Mouse (Mus musculus) stomach, embryonic 14.5 days (tissue): ENCODE data around the gene Rtn3. TPM values are rescaled to one million over a fixed set of nuclear protein-coding genes. Genes with fewer than 3 reads are reported as not detected.

Experiments
- ATAC-seq: fragments of 200-750 bp; cut with Nextera tagmentation; 2 replicates; pipeline ENCODE4 v1.8.0; 2017; ENCODE audit warnings: low read depth, moderate TSS enrichment; ENCODE audit not compliant: insufficient number of reproducible peaks, insufficient read depth, low FRiP score
- H3K27ac ChIP-seq: fragments of 300-500 bp; sonication (generic); 2 replicates; pipeline ENCODE4 v1.5.1; 2014; ENCODE audit warnings: mild to moderate bottlenecking, low read length, moderate library complexity, mixed read lengths
- H3K27me3 ChIP-seq: fragments of 300-500 bp; sonication (generic); 2 replicates; pipeline ENCODE4 v1.6.1; 2014; ENCODE audit warnings: low read length, control low read depth, mixed read lengths; ENCODE audit not compliant: control insufficient read depth, insufficient read depth
- H3K36me3 ChIP-seq: fragments of 300-500 bp; sonication (generic); 2 replicates; pipeline ENCODE4 v1.6.1; 2014; ENCODE audit warnings: mild to moderate bottlenecking, control low read depth, low read length, moderate library complexity, mixed read lengths; ENCODE audit not compliant: control insufficient read depth, insufficient read depth
- H3K4me1 ChIP-seq: fragments of 300-500 bp; sonication (generic); 2 replicates; pipeline ENCODE4 v1.6.1; 2014; ENCODE audit warnings: low read length, control low read depth, mixed read lengths; ENCODE audit not compliant: control insufficient read depth, insufficient read depth
- H3K4me2 ChIP-seq: fragments of 300-500 bp; sonication (generic); replicated peaks from 2 replicates; pipeline ENCODE4 v1.6.1; 2014; ENCODE audit warnings: low read depth, low read length, control low read depth
- H3K4me3 ChIP-seq: fragments of 300-500 bp; sonication (generic); 2 replicates; pipeline ENCODE4 v1.5.1; 2014; ENCODE audit warnings: low read depth, low read length, control low read depth
- H3K9ac ChIP-seq: fragments of 300-500 bp; sonication (generic); replicated peaks from 2 replicates; pipeline ENCODE4 v1.6.1; 2014; ENCODE audit warnings: low read depth, mild to moderate bottlenecking, control low read depth, low read length, moderate library complexity, mixed read lengths
- H3K9me3 ChIP-seq: fragments of 300-500 bp; sonication (generic); 2 replicates; pipeline ENCODE4 v1.6.1; 2016; ENCODE audit warnings: low read depth, low read length, control low read depth; ENCODE audit not compliant: control insufficient read depth
- WGBS: fragments of 180-500 bp; shearing (Covaris S2); extraction: QIAGEN DNeasy Blood & Tissue Kit; methylation state at CpG from one replicate; pipeline ENCODE4 v1.1.7; 2014; 5-methylcytosine and 5-hydroxymethylcytosine counted together
- polyA plus RNA-seq: library from polyadenylated mRNA; unstranded; fragments of >200 nt; fragmentation: Nextera tagmentation; extraction: Ambion mirVana; gene quantifications from 2 replicates; pipeline ENCODE4 v1.2.1, GENCODE M21; 2014

Gene Rtn3
- polyA plus RNA-seq, 1 experiment from 2014 or later, result 126 TPM

DNA sequence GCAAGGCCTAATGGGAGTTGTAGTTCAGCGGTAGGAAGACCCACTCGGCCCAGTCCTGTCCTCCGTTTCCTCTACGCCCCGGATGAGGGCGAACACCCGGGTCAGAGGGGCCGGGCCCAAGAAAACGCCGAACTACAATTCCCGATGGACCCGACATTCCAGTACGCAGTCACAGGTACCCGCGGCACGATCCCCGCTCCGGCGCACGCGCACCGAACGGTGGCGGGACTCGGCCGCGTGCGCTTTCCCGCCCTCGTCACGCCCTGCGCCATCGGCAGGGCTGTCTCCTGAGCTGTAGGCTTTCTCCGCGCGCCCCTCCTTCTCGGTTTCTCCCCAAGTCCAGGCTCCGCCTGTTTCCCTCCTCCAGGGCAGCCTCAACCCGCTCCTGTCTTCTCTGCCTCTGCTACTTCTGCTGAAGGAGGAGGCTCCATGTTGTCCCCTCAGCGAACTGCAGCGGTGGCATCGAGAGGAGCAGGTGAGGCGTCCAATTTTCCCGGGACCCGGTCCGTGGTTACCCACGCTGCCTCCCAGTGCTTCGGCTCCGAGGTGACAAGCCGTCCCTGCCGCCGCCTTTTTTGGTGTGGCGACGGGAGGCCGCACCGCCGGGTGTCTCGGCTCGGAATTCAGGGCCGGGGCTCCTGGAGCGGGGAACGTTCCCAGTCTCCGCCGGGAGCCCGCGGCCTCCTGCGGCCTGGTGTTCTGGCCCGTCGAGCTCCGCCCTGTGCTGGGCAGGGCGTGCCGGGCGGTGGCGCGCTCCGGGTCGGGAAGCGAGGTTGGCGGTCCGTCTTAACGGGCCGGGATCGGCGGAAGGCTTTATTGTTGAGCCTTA, 11.3 kb upstream of the Rtn3 start:
- under 1% methylated on average over 84 of the region's 84 CpGs for WGBS
- no peaks in the 10 kb centered on the region for H3K27me3 ChIP-seq
- H3K27ac ChIP-seq, result peak overlapping the region; percentile 100
- H3K36me3 ChIP-seq, result no peaks in the 10 kb centered on the region
- peak overlapping the region; percentile 73 for H3K4me3 ChIP-seq
- no peaks in the 10 kb centered on the region for H3K9me3 ChIP-seq
- peak; percentile 97 for ATAC-seq
- H3K9ac ChIP-seq, result peak overlapping the region; percentile 82
- peak overlapping the region; percentile 40 for H3K4me2 ChIP-seq
- H3K4me1 ChIP-seq, result 0 out of 2 replicates have a peak, but pooled peaks cover 9% of the 10 kb centered on the region

DNA sequence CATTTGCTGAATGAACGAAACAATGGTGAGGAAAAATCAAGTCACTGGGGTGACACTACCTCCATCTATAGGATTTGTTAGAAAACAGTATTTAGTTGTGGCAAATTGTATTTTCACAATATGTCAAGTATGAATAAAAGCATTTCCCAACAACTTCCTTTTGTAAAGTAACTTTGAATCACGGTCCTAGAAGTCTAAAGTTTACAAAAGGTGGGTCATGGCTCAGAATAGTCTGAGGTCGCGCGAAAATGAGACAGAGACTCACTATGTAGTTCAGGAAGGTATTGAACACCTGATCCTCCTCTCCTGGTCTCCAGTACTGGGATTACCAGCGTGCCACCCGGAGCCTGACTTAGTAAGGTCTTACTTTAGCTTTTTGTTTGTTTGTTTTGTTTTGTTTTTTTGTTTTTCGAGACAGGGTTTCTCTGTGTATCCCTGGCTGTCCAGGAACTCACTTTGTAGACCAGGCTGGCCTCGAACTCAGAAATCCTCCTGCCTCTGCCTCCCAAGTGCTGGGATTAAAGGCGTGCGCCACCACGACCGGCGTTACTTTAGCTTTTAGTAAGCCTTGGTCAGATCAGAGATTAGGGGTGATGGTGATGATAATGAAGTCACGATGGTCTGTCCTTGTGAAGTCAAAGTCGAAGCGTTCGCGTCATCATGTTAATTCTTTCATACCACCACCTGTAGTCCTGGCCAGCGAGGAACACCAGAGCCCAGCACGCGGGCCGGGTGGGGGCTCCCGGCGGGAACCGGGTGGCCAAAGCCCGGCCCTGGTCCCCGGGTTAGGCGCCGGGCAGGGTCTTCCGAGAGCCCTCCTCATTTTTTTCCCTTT, 10.5 kb upstream of the Rtn3 start, which contains the start of gene Atl3:
Gene Atl3 (plus strand): TSS at position 689 of the 835 bp plus-strand sequence.
- peak within 1 kb of the TSS; percentile 73 for H3K4me3 ChIP-seq
- 29% methylated on average over 31 of the region's 31 CpGs for WGBS
- no peaks in the 10 kb centered on the region for H3K27me3 ChIP-seq
- peak within 1 kb of the TSS; percentile 82 for H3K9ac ChIP-seq
- 0 out of 2 replicates have a peak, but pooled peaks cover 9% of the 10 kb centered on the region for H3K4me1 ChIP-seq
- H3K9me3 ChIP-seq, result no peaks in the 10 kb centered on the region
- peak within 1 kb of the TSS; percentile 40 for H3K4me2 ChIP-seq
- peak within 1 kb of the TSS; percentile 100 for H3K27ac ChIP-seq
- no peak for ATAC-seq
- no peaks in the 10 kb centered on the region for H3K36me3 ChIP-seq

DNA sequence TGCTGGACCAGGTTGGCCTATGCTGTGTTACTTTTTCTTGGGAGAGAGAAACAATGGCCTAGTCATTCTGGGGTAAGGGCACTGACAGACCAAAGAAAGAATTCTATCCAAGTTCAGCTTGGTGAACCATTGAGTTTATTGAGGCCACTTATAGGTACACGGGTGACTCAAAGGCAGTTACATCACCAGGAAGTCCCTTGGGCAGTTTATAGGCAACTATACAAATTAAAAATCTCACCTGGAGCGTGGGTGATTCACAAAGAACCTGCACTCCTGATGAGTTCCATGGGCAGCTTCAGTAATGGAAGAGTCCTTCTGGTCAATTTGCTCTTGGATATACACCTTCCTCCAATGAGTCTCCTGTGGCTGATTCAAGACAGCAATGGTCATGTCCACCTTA, 9.6 kb upstream of the Rtn3 start:
- Histone ChIP-seq H3K9ac (no peak overlapping the region), H3K36me3 (no peaks in the 10 kb centered on the region), H3K27me3 (no peaks in the 10 kb centered on the region), H3K27ac (no peak overlapping the region), H3K4me1 (0 out of 2 replicates have a peak, but pooled peaks cover 9% of the 10 kb centered on the region), H3K4me3 (no peak overlapping the region), H3K4me2 (no peak overlapping the region), H3K9me3 (no peaks in the 10 kb centered on the region)
- ATAC-seq, result no peak
- 98% methylated on average over 2 of the region's 2 CpGs for WGBS

DNA sequence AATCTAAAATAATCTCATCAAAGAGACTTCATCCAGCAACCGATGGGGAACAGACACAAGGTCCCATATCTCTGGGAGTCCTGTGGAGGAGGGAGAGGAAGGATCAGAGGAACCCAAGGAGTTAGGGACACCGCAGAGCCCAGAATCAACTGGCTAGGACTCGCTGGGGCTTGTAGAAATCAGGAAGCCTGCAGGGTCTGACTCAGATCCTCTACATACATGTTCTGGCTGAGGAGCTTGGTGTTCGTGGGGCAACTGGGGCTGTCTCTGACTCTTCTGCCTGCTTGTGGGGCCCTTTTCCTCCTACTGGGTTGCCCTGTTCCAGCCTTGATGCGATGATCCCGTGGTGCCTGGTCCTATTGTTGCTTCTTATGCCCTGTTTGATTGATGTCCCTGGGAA, 8.9 kb upstream of the Rtn3 start:
- ATAC-seq, result no peak
- H3K9me3 ChIP-seq, result no peaks in the 10 kb centered on the region
- H3K27me3 ChIP-seq, result no peaks in the 10 kb centered on the region
- no peak overlapping the region for H3K4me2 ChIP-seq
- H3K27ac ChIP-seq, result no peak overlapping the region
- no peaks in the 10 kb centered on the region for H3K36me3 ChIP-seq
- 86% methylated on average over 6 of the region's 6 CpGs for WGBS
- H3K9ac ChIP-seq, result no peak overlapping the region
- no peak overlapping the region for H3K4me3 ChIP-seq
- 0 out of 2 replicates have a peak, but pooled peaks cover 5% of the 10 kb centered on the region for H3K4me1 ChIP-seq

DNA sequence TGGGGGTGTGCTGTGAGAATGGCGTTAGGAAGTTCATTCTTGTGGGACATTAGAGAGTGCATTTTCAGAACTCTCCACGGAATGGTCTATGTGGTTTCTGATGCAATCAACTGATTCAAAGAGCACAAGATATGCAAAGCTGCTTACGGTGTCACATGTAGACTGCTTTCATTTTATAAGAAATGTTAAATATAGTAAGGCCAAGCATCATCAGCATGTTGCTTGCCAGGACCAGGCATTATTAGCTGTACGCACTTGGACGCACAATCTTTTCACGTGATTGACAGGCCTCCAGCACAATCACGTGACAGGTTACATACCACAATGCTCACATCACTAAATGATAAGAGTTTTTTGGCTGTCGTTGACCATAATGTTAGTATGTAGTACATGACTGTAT, 4.6 kb upstream of the Rtn3 start:
- Histone ChIP-seq H3K36me3 (no peaks in the 10 kb centered on the region), H3K9ac (no peak overlapping the region), H3K27ac (no peak overlapping the region), H3K4me2 (no peak overlapping the region), H3K9me3 (no peaks in the 10 kb centered on the region), H3K27me3 (no peaks in the 10 kb centered on the region), H3K4me1 (no peaks in the 10 kb centered on the region), H3K4me3 (no peak overlapping the region)
- ATAC-seq, result no peak
- 81% methylated on average over 8 of the region's 8 CpGs for WGBS

DNA sequence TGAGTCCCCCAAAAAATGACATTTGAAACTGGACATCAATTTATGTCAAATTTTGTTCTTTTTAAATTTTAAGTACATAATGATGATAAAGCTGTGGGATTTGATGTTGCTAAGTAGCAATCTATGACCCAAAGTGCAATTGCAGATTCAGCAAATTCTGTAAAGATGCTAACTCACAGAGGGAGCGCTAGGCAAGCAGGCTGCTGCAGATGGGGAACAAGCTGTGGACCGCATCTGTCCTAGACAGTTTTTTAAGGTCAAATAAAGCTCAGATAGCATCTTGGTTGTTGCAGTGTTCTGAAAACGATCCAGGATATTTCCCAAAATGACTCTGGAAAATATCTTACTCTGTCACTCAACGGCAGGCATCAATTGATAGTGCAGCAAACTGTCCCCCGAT, 995 bp upstream of the Rtn3 start:
- 52% methylated on average over 5 of the region's 5 CpGs for WGBS
- H3K27ac ChIP-seq, result no peak overlapping the region
- H3K36me3 ChIP-seq, result no peaks in the 10 kb centered on the region
- ATAC-seq, result no peak
- no peak overlapping the region for H3K4me3 ChIP-seq
- no peak overlapping the region for H3K4me2 ChIP-seq
- no peak overlapping the region for H3K9ac ChIP-seq
- H3K9me3 ChIP-seq, result no peaks in the 10 kb centered on the region
- H3K4me1 ChIP-seq, result peaks cover 8% of the 10 kb centered on the region; the same call in 1 of the 2 replicates
- H3K27me3 ChIP-seq, result no peaks in the 10 kb centered on the region

DNA sequence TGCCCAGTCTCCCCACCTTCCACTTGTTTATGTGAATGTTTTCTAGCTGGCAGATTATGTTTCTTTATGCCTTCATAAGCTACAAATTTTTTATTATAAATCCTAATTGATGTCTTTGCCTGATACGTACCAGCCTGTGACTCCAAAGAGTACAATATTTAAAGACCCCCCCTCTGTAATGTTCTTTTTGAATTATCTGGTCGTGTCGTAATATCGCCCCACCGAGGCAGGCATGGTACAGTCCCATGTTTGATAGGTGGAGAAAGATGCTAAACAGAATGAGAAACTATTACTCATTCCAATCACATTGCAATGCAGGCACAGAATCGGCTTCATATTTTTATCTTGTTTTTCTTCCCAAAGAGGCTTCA, 416 bp upstream of the Rtn3 start:
- no peaks in the 10 kb centered on the region for H3K9me3 ChIP-seq
- no peaks in the 10 kb centered on the region for H3K27me3 ChIP-seq
- peak overlapping the region; percentile 63 for H3K4me2 ChIP-seq
- no peak overlapping the region for H3K9ac ChIP-seq
- H3K36me3 ChIP-seq, result no peaks in the 10 kb centered on the region
- peaks cover 8% of the 10 kb centered on the region; the same call in 1 of the 2 replicates for H3K4me1 ChIP-seq
- WGBS, result under 1% methylated on average over 6 of the region's 6 CpGs
- peak; percentile 28 for ATAC-seq
- peak overlapping the region; percentile 90 for H3K4me3 ChIP-seq
- peak overlapping the region; percentile 97; the same call in 1 of the 2 replicates for H3K27ac ChIP-seq

DNA sequence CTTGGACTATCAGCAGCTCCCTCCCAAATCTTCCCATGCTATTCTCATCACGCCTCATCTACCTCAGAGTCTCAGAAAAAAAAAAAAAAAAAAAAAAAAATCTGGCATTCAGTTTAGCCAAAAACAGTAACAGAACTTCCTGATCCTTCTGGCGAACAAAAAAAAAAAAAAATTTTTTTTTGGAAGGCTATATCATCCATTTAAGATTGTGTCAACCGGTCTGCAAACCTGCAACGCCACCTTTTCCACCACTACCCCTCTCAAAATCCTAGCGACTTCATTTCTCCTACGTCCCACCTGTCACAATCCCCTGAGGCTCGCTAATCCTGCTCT, 849 bp downstream of the Rtn3 start:
- Histone ChIP-seq H3K4me3 (peak overlapping the region; percentile 90), H3K9ac (peak overlapping the region; percentile 86), H3K27ac (peak overlapping the region; percentile 97; the same call in 1 of the 2 replicates), H3K4me1 (peaks cover 8% of the 10 kb centered on the region; the same call in 1 of the 2 replicates), H3K27me3 (no peaks in the 10 kb centered on the region), H3K36me3 (no peaks in the 10 kb centered on the region), H3K9me3 (no peaks in the 10 kb centered on the region), H3K4me2 (peak overlapping the region; percentile 72)
- ATAC-seq, result no peak
- WGBS, result under 1% methylated on average over 7 of the region's 7 CpGs
